Mouse (Mus musculus): ENCODE measurements around the gene Tll2.

DNA sequence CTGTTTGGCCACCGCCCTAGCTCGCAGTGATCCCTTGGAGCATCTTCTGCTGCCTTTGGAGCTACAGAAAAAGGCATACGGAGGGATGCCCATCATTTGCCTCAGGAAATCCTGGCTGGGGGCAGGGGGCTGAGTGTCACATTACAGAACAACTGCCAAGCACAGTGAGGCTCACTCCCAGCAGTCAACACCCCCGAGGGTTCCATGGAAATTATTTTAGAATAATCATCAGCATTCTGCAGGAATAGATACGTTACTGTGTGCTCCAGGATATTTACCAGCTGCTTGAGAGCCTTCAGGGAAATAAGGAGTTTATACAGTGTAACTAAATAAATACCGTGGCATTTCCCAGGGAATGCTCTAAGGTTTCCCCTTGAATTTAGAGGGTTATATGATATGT lies 88.3 kb downstream of the Tll2 start:
- no peak for TF ChIP-seq CTCF (IDR thresholded peaks at IDR 0.05; ENCODE audit: control insufficient read depth, insufficient read depth, insufficient read length)
- TF ChIP-seq MYOD1 (IDR thresholded peaks at IDR 0.05; ENCODE audit: control insufficient read depth, insufficient read length, low read depth): no peak
- TF ChIP-seq USF1 (IDR thresholded peaks at IDR 0.05; ENCODE audit: low read depth): no peak

Data from C2C12 (cell line).